Mouse (Mus musculus) adrenal gland, adult 18-20 months (tissue): ENCODE measurements around the gene Med11. TPM values are rescaled to one million over a fixed set of nuclear protein-coding genes. Genes with fewer than 3 reads are reported as not detected.
"Not testable (repeated sequence)": the region's sequence is repeated elsewhere in the genome, so short reads cannot be mapped to it uniquely, and the experiment has no call there.

Experiments
- DNase-seq, 2 experiments: peaks; one replicate each; pipeline ENCODE4 v3.0.0; 2021 to 2022; ENCODE audit warnings: low spot score in 2 of 2
- long read RNA-seq, 2 experiments: library from polyadenylated mRNA; stranded (forward); transcript quantifications; one replicate each; pipeline ENCODE4 v2.0.0; 2021
- total RNA-seq, 2 experiments: library from RNA; stranded (reverse); gene quantifications; 1 replicate in 1 of 2; 2 replicates in 1 of 2; pipeline ENCODE4 v1.2.3; 2021

Gene Med11
- total RNA-seq = 10 to 100 TPM; 17.0 to 18.0 TPM
- long read RNA-seq, experiment 1, partial matches to known transcripts = 1 of 6 reads
- long read RNA-seq, experiment 1, other reads (novel, unspliced or antisense) = 0 of 6 reads
- long read RNA-seq, experiment 2, transcript Med11-201 (3 exons, 902 nt) = major isoform, 7 of 11 reads
- long read RNA-seq, experiment 2, partial matches to known transcripts = 0 of 11 reads
- long read RNA-seq, experiment 2, other reads (novel, unspliced or antisense) = 3 of 11 reads

GRCm38 (mm10) chr11:70451797-70452498 lies at the start of gene Med11:
Gene Med11, plus strand, starts transcription at chr11:70451919.
- DNase-seq = peak; percentile 89 to 94

GRCm38 (mm10) chr11:70403598-70403997 lies 48.1 kb upstream of the Med11 start:
- DNase-seq = no peak

GRCm38 (mm10) chr11:70409594-70410296 lies 42.0 kb upstream of the Med11 start, which contains the start of gene Pelp1:
Gene Pelp1, minus strand, starts transcription at chr11:70410031.
- DNase-seq = peak; percentile 81 to 87

- DNase-seq = no peak
Measured at GRCm38 (mm10) chr11:70410297-70410643, 41.4 kb upstream of the Med11 start.

GRCm38 (mm10) chr11:70412591-70412990 lies 39.1 kb upstream of the Med11 start:
- DNase-seq = no peak

GRCm38 (mm10) chr11:70413961-70414360 lies 37.8 kb upstream of the Med11 start:
- peak; percentile 73 for DNase-seq

GRCm38 (mm10) chr11:70418199-70418598 lies 33.5 kb upstream of the Med11 start:
- no peak for DNase-seq

- no peak for DNase-seq
Measured at GRCm38 (mm10) chr11:70419486-70419885, 32.2 kb upstream of the Med11 start.

GRCm38 (mm10) chr11:70426598-70426997 lies 25.1 kb upstream of the Med11 start:
- DNase-seq = not testable (repeated sequence)

GRCm38 (mm10) chr11:70431574-70431973 lies 20.1 kb upstream of the Med11 start:
- no peak for DNase-seq

- DNase-seq = peak; percentile 99
Measured at GRCm38 (mm10) chr11:70432048-70432894, 19.4 kb upstream of the Med11 start, which contains the start of gene Arrb2. Gene Arrb2, plus strand, starts transcription at chr11:70432635.

GRCm38 (mm10) chr11:70432895-70433568 lies 18.7 kb upstream of the Med11 start:
- DNase-seq = no peak

- DNase-seq = no peak
Measured at GRCm38 (mm10) chr11:70433569-70433943, 18.2 kb upstream of the Med11 start.

GRCm38 (mm10) chr11:70433951-70434350 lies 17.8 kb upstream of the Med11 start:
- DNase-seq = no peak

GRCm38 (mm10) chr11:70435476-70435875 lies 16.2 kb upstream of the Med11 start:
- no peak for DNase-seq

- no peak for DNase-seq
Measured at GRCm38 (mm10) chr11:70437426-70437825, 14.3 kb upstream of the Med11 start.

GRCm38 (mm10) chr11:70438728-70439374 lies 12.9 kb upstream of the Med11 start:
- no peak for DNase-seq

GRCm38 (mm10) chr11:70440637-70441036 lies 11.1 kb upstream of the Med11 start:
- DNase-seq = no peak

GRCm38 (mm10) chr11:70441882-70442281 lies 9.8 kb upstream of the Med11 start:
- DNase-seq = no peak

- DNase-seq = no peak
Measured at GRCm38 (mm10) chr11:70443964-70444363, 7.8 kb upstream of the Med11 start.
